Mouse (Mus musculus) monocyte, adult 5-6 weeks (primary cell): Measurements from ENCODE around the gene Zdhhc8. TPM values are rescaled to one million over a fixed set of nuclear protein-coding genes. Genes with fewer than 3 reads are reported as not detected.
A peak's percentile ranks its signal among the peaks of the same experiment; 100 is the strongest.

Source experiments
- ATAC-seq: fragments of 153-309, 156-312 bp; replicated peaks from 2 replicates; pipeline ENCODE4 v1.8.0; 2017; ENCODE audit warnings: mild to moderate bottlenecking; ENCODE audit not compliant: low TSS enrichment, insufficient number of reproducible peaks, severe bottlenecking, poor library complexity, low FRiP score
- total RNA-seq: library from RNA; stranded (forward); fragments of 200-1000, 200-491, 200-594 nt; gene quantifications from 3 replicates; pipeline ENCODE4 v1.2.3, GENCODE M21; 2017

Zdhhc8 gene
- total RNA-seq, 1 experiment from 2014 or later: 0.76 TPM

- no peak for ATAC-seq
These were observed 841 bp downstream of the Zdhhc8 start for GRCm38 (mm10) chr16:18233919-18234670.

- no peak for ATAC-seq
These were observed 1.5 kb downstream of the Zdhhc8 start for GRCm38 (mm10) chr16:18233451-18233850.

GRCm38 (mm10) chr16:18231451-18231850 is 3.5 kb downstream of the Zdhhc8 start:
- no peak for ATAC-seq

GRCm38 (mm10) chr16:18231047-18231446 is 3.9 kb downstream of the Zdhhc8 start:
- no peak for ATAC-seq

GRCm38 (mm10) chr16:18230617-18231016 is 4.3 kb downstream of the Zdhhc8 start:
- no peak for ATAC-seq

GRCm38 (mm10) chr16:18229622-18230021 is 5.3 kb downstream of the Zdhhc8 start:
- no peak for ATAC-seq

- ATAC-seq: no peak
These were observed 6.1 kb downstream of the Zdhhc8 start for GRCm38 (mm10) chr16:18228856-18229255.

- no peak for ATAC-seq
These were observed 7.0 kb downstream of the Zdhhc8 start for GRCm38 (mm10) chr16:18227897-18228422.

- ATAC-seq: no peak
These were observed 7.7 kb downstream of the Zdhhc8 start for GRCm38 (mm10) chr16:18227187-18227586.

- ATAC-seq: no peak
These were observed 12.7 kb downstream of the Zdhhc8 start for GRCm38 (mm10) chr16:18222188-18222587.

GRCm38 (mm10) chr16:18221543-18221898 is 13.4 kb downstream of the Zdhhc8 start:
- no peak for ATAC-seq

- no peak for ATAC-seq
These were observed 13.9 kb downstream of the Zdhhc8 start for GRCm38 (mm10) chr16:18220856-18221542.

GRCm38 (mm10) chr16:18220001-18220400 is 14.9 kb downstream of the Zdhhc8 start:
- ATAC-seq: no peak

GRCm38 (mm10) chr16:18218580-18218996 is 16.3 kb downstream of the Zdhhc8 start:
- ATAC-seq: no peak

- ATAC-seq: no peak
These were observed 17.4 kb downstream of the Zdhhc8 start, which contains the start of gene Ccdc188 for GRCm38 (mm10) chr16:18217579-18217978. TSS of gene Ccdc188 (plus strand) at chr16:18217879.

- ATAC-seq: no peak
These were observed 20.1 kb downstream of the Zdhhc8 start for GRCm38 (mm10) chr16:18214858-18215257.

GRCm38 (mm10) chr16:18213689-18214088 is 21.2 kb downstream of the Zdhhc8 start:
- ATAC-seq: no peak

- ATAC-seq: 0 out of 2 replicates have a peak, but pooled peaks have one; percentile 37
These were observed 23.3 kb downstream of the Zdhhc8 start for GRCm38 (mm10) chr16:18211417-18212171.
